Mouse (Mus musculus): Measurements from ENCODE around the gene 6430550D23Rik. TPM values are rescaled to one million over a fixed set of nuclear protein-coding genes. Genes with fewer than 3 reads are reported as not detected.

The 6430550D23Rik gene
- polyA plus RNA-seq, 1 experiment from 2014 or later, result 1.4 TPM

- Histone ChIP-seq H3K4me1 (peaks cover 26% of the 10 kb centered on the region), H3K27ac (no peak overlapping the region), H3K36me3 (peaks cover 96% of the 10 kb centered on the region), H3K27me3 (ENCODE audit: insufficient read depth, poor library complexity, severe bottlenecking) (no peaks in the 10 kb centered on the region), H3K4me3 (no peak overlapping the region), H3K9me3 (no peaks in the 10 kb centered on the region)
- peak; percentile 65 for DNase-seq (ENCODE audit: low spot score)
- WGBS, result 95% methylated on average over 6 of the region's 6 CpGs
Observed at GRCm38 (mm10) chr2:155987131-155987530, 20.6 kb downstream of the 6430550D23Rik start.

GRCm38 (mm10) chr2:155985776-155986175 lies 22.0 kb downstream of the 6430550D23Rik start:
- peaks cover 96% of the 10 kb centered on the region for H3K36me3 ChIP-seq
- no peak for DNase-seq (ENCODE audit: low spot score)

GRCm38 (mm10) chr2:155979328-155979991 lies 28.3 kb downstream of the 6430550D23Rik start:
- Histone ChIP-seq H3K27me3 (ENCODE audit: insufficient read depth, poor library complexity, severe bottlenecking) (no peaks in the 10 kb centered on the region), H3K4me3 (no peak overlapping the region), H3K4me1 (no peaks in the 10 kb centered on the region), H3K27ac (no peak overlapping the region), H3K36me3 (peaks cover 90% of the 10 kb centered on the region), H3K9me3 (no peaks in the 10 kb centered on the region)
- no peak for DNase-seq (ENCODE audit: low spot score)
- WGBS, result 72% methylated on average over 5 of the region's 5 CpGs

More at GRCm38 (mm10) chr2:155985776-155986175, 22.0 kb downstream of the 6430550D23Rik start:
- 89% methylated on average over 7 of the region's 7 CpGs for WGBS
- Histone ChIP-seq H3K27me3 (ENCODE audit: insufficient read depth, poor library complexity, severe bottlenecking) (no peaks in the 10 kb centered on the region), H3K4me3 (no peak overlapping the region), H3K27ac (no peak overlapping the region), H3K9me3 (no peaks in the 10 kb centered on the region), H3K4me1 (peaks cover 16% of the 10 kb centered on the region)

GRCm38 (mm10) chr2:155974087-155974731 lies 33.6 kb downstream of the 6430550D23Rik start:
- Histone ChIP-seq H3K9me3 (no peaks in the 10 kb centered on the region), H3K4me3 (no peak overlapping the region)
- WGBS, result 79% methylated on average over 14 of the region's 14 CpGs

GRCm38 (mm10) chr2:155973348-155973747 lies 34.4 kb downstream of the 6430550D23Rik start:
- H3K4me3 ChIP-seq, result no peak overlapping the region
- no peaks in the 10 kb centered on the region for H3K27me3 ChIP-seq (ENCODE audit: insufficient read depth, poor library complexity, severe bottlenecking)
- H3K4me1 ChIP-seq, result 0 out of 2 replicates have a peak, but pooled peaks cover 3% of the 10 kb centered on the region
- H3K9me3 ChIP-seq, result no peaks in the 10 kb centered on the region
- H3K27ac ChIP-seq, result no peak overlapping the region
- peaks cover 90% of the 10 kb centered on the region for H3K36me3 ChIP-seq
- no peak for DNase-seq (ENCODE audit: low spot score)
- WGBS, result 80% methylated on average over 6 of the region's 6 CpGs

More at GRCm38 (mm10) chr2:155974087-155974731, 33.6 kb downstream of the 6430550D23Rik start:
- DNase-seq (ENCODE audit: low spot score), result no peak
- 0 out of 2 replicates have a peak, but pooled peaks cover 3% of the 10 kb centered on the region for H3K4me1 ChIP-seq
- no peaks in the 10 kb centered on the region for H3K27me3 ChIP-seq (ENCODE audit: insufficient read depth, poor library complexity, severe bottlenecking)
- no peak overlapping the region for H3K27ac ChIP-seq
- peaks cover 86% of the 10 kb centered on the region for H3K36me3 ChIP-seq

GRCm38 (mm10) chr2:155962991-155963390 lies 44.8 kb downstream of the 6430550D23Rik start:
- Histone ChIP-seq H3K27me3 (ENCODE audit: insufficient read depth, poor library complexity, severe bottlenecking) (no peaks in the 10 kb centered on the region), H3K27ac (no peak overlapping the region), H3K9me3 (no peaks in the 10 kb centered on the region), H3K36me3 (peaks cover 60% of the 10 kb centered on the region), H3K4me3 (no peak overlapping the region), H3K4me1 (no peaks in the 10 kb centered on the region)
- no peak for DNase-seq (ENCODE audit: low spot score)
- WGBS, result 41% methylated on average over 1 of the region's 1 CpGs

- WGBS, result 85% methylated on average over 10 of the region's 10 CpGs
- Histone ChIP-seq H3K27me3 (ENCODE audit: insufficient read depth, poor library complexity, severe bottlenecking) (no peaks in the 10 kb centered on the region), H3K4me1 (peaks cover 5% of the 10 kb centered on the region; the same call in 1 of the 2 replicates), H3K4me3 (no peak overlapping the region), H3K9me3 (no peaks in the 10 kb centered on the region), H3K36me3 (peaks cover 48% of the 10 kb centered on the region), H3K27ac (no peak overlapping the region)
- no peak for DNase-seq (ENCODE audit: low spot score)
Observed at GRCm38 (mm10) chr2:155961862-155962261, 45.9 kb downstream of the 6430550D23Rik start.

- no peaks in the 10 kb centered on the region for H3K9me3 ChIP-seq
- DNase-seq (ENCODE audit: low spot score), result no peak
- WGBS, result 90% methylated on average over 5 of the region's 5 CpGs
- H3K4me1 ChIP-seq, result peaks cover 5% of the 10 kb centered on the region; the same call in 1 of the 2 replicates
- no peak overlapping the region for H3K4me3 ChIP-seq
- H3K36me3 ChIP-seq, result peaks cover 31% of the 10 kb centered on the region
- no peaks in the 10 kb centered on the region for H3K27me3 ChIP-seq (ENCODE audit: insufficient read depth, poor library complexity, severe bottlenecking)
- H3K27ac ChIP-seq, result no peak overlapping the region
Observed at GRCm38 (mm10) chr2:155959981-155960380, 47.8 kb downstream of the 6430550D23Rik start.

GRCm38 (mm10) chr2:155956134-155957059 lies 51.4 kb downstream of the 6430550D23Rik start, which contains the start of gene Cep250:
Gene Cep250, plus strand, starts transcription at chr2:155956458.
- H3K4me1 ChIP-seq, result peaks cover 5% of the 10 kb centered on the region; the same call in 1 of the 2 replicates
- H3K27ac ChIP-seq, result peak within 1 kb of the TSS; percentile 96
- peak; percentile 97 for DNase-seq (ENCODE audit: low spot score)
- H3K27me3 ChIP-seq (ENCODE audit: insufficient read depth, poor library complexity, severe bottlenecking), result peaks cover 6% of the 10 kb centered on the region; the same call in 1 of the 2 replicates
- H3K9me3 ChIP-seq, result no peaks in the 10 kb centered on the region
- H3K4me3 ChIP-seq, result peak within 1 kb of the TSS; percentile 87
- WGBS, result under 1% methylated on average over 59 of the region's 59 CpGs
- no peaks in the 10 kb centered on the region; the same call in 1 of the 2 replicates for H3K36me3 ChIP-seq

GRCm38 (mm10) chr2:155952006-155952405 lies 55.8 kb downstream of the 6430550D23Rik start:
- no peak for DNase-seq (ENCODE audit: low spot score)
- Histone ChIP-seq H3K4me3 (no peak overlapping the region), H3K4me1 (no peaks in the 10 kb centered on the region), H3K9me3 (no peaks in the 10 kb centered on the region), H3K36me3 (no peaks in the 10 kb centered on the region), H3K27ac (no peak overlapping the region), H3K27me3 (ENCODE audit: insufficient read depth, poor library complexity, severe bottlenecking) (peaks cover 19% of the 10 kb centered on the region)

GRCm38 (mm10) chr2:155949362-155949761 lies 58.4 kb downstream of the 6430550D23Rik start:
- Histone ChIP-seq H3K9me3 (no peaks in the 10 kb centered on the region), H3K36me3 (no peaks in the 10 kb centered on the region), H3K27me3 (ENCODE audit: insufficient read depth, poor library complexity, severe bottlenecking) (peaks cover 26% of the 10 kb centered on the region), H3K4me3 (no peak overlapping the region), H3K4me1 (peaks cover 11% of the 10 kb centered on the region), H3K27ac (no peak overlapping the region)
- 30% methylated on average over 6 of the region's 6 CpGs for WGBS
- no peak for DNase-seq (ENCODE audit: low spot score)

GRCm38 (mm10) chr2:155947390-155948002 lies 60.3 kb downstream of the 6430550D23Rik start:
- DNase-seq (ENCODE audit: low spot score), result no peak
- Histone ChIP-seq H3K36me3 (no peaks in the 10 kb centered on the region), H3K27me3 (ENCODE audit: insufficient read depth, poor library complexity, severe bottlenecking) (peaks cover 24% of the 10 kb centered on the region), H3K4me3 (no peak overlapping the region), H3K27ac (no peak overlapping the region), H3K4me1 (peaks cover 24% of the 10 kb centered on the region), H3K9me3 (no peaks in the 10 kb centered on the region)
- 69% methylated on average over 5 of the region's 5 CpGs for whole genome bisulfite sequencing
